Mouse (Mus musculus) adrenal gland, adult 2 months (tissue): ENCODE measurements at regions not wholly inside any gene's neighbourhood (a gene's known extent, or its start where the extent isn't known, plus 50 kb on each side); places are given as distances from the start of the nearest gene placed in this dataset.

Experiments
- DNase-seq: peaks from one replicate; pipeline ENCODE4 v3.0.0; 2021

DNA sequence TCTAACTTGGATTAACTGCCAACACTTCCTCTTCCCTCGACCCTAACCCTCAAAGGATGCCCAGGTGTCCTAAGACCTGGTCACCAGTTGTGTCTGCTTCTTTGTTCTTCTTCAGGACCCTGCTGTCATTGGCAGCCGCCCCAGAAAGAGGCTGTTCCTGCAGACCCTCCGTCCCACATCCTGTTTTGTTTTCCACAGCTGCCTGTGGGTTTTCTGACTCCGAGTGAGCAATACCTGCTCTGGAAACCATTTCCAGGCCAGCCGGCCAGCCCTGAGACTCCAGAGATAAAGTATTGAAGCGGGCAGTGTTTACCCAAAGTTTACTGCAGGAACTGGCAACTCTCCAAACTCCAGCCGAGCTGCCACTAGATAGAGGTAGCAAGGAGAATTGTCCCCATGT lies 337.2 kb upstream of the Noct start:
- no peak for DNase-seq

- no peak for DNase-seq
These were observed 335.6 kb upstream of the Noct start for GRCm38 (mm10) chr3:50888571-50889210.

DNA sequence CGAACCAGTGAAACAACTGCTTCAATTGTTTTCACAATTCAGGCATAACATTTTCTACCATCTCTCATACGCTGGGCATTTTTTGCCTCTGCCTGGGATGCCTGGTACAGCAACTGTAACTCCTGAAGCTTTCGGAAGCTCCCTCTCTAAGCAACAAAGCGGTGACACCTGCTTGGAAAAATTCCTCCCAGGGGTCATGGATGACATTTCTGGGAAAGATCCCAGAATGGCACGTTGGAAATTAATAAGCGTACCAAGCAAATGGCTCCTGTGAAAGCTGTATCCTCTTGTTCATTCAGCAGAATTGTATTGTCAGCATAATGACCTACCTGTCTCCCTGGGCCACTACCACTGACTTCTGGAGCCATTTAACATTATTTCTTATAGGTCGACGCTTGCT lies 333.7 kb upstream of the Noct start:
- DNase-seq, result no peak

GRCm38 (mm10) chr3:50898179-50898578 lies 326.1 kb upstream of the Noct start:
- DNase-seq, result no peak

GRCm38 (mm10) chr3:50899830-50900350 lies 324.4 kb upstream of the Noct start:
- DNase-seq, result no peak

- DNase-seq, result no peak
These were observed 323.7 kb upstream of the Noct start for GRCm38 (mm10) chr3:50900566-50900965.

- DNase-seq, result no peak
These were observed 322.9 kb upstream of the Noct start for GRCm38 (mm10) chr3:50901321-50901720.

DNA sequence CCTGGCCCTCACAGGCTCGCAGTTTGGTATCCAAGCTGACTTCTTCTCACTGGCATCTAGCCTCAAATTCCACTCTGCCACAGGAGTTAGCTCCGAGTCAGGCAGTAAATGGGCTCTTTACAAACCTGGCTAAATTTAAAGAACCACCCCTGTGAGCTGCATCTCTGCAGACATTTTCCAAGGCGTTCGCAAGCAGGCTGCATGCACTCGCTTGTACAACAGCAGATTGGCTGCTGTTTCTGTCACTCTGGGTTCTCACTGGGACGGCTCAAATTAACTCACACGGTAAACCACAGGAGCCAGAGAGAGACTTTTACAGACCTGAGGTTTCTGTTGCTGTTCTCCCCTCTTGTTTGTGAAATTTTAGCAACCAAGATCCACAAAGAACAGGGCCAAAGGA lies 321.3 kb upstream of the Noct start:
- no peak for DNase-seq

DNA sequence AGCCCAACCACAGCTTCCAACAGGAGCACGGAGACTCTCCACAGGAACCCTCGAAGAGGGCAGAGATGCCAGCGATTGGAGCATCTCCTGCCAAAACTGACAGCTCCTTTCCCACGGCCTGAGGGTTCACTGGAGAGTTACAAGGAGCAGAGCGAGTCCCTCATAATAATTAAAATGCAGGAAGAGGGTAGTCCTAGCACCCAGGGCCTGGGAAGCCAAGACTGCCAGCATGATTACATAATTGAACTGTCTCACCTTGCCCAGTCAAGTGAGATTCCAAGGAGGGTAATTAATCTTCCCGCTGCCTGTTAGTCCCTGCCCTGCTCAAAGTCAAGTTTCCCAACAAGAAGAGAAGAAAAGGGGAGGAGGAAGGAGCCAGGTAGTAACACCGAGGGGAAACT lies 319.5 kb upstream of the Noct start:
- DNase-seq, result no peak

GRCm38 (mm10) chr3:50905274-50905992 lies 318.8 kb upstream of the Noct start:
- no peak for DNase-seq

DNA sequence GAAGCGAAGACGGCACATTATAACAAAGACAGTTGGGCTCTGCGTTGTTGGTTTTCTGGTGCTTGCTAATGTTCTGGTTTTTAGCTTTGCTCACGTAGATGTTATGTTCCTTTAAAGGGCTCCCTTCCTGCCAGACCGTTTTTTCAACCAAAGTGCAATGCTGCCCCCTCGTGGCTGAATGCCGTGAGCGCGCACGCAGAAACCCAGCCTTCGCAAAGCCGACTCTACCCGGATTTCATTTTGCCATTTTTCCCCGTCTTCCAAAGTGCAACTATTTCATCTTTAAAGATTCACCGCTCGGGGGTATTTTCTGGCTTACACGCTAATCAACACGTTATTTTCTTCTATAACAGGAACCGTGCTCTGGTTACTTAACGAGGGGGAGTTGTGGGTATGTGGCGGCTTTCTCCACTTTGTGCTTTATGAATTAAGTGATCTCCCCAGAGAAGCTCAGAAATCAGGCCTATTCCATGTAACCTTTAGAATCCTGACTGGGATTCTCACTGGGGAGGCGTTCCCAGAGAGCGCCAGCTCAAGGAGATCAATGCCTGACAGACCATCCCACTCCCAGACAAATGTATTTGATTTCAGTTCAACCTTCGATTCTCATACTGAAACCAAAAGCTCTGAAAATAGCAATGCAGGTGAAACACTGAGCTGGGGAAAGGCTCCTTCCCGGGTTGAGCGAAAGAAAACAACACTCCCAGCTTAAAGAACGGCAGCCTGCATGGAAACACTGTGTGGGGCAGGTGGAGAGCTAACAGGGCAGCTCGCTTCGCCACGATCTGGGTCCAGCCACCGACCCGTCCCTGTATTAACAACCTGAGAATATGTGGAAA lies 318.0 kb upstream of the Noct start:
- peak; percentile 93 for DNase-seq

DNA sequence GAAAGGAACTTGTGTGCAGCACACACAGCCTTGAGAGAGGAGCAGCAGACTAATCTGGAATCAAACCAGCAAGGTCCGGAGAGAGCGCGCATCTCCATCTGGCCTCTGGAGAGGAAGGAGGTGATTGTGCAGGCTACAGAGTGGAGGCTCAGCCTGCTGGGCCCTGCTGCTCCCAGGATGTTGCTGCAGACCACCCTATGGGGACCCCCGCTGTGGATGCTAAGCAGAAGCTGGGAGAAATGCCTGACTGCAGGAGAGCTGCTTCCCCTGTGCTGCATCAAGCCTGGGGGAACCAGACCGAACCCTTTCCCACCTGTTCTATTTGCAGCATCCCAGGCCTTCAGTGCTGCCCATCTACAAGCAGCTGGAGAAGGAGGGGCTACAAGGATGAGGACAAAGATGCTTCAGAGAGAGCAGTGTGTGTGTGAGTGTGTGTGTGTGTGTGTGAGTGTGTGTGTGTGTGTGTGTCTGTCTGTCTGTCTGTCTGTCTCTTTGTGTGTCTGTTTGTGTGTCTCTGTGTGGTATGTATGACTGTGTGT lies 311.2 kb upstream of the Noct start:
- no peak for DNase-seq

GRCm38 (mm10) chr3:50914866-50915365 lies 309.3 kb upstream of the Noct start:
- DNase-seq, result no peak

GRCm38 (mm10) chr3:50916305-50916854 lies 307.9 kb upstream of the Noct start:
- DNase-seq, result peak; percentile 14

- no peak for DNase-seq
These were observed 301.9 kb upstream of the Noct start for GRCm38 (mm10) chr3:50922347-50922746.

DNA sequence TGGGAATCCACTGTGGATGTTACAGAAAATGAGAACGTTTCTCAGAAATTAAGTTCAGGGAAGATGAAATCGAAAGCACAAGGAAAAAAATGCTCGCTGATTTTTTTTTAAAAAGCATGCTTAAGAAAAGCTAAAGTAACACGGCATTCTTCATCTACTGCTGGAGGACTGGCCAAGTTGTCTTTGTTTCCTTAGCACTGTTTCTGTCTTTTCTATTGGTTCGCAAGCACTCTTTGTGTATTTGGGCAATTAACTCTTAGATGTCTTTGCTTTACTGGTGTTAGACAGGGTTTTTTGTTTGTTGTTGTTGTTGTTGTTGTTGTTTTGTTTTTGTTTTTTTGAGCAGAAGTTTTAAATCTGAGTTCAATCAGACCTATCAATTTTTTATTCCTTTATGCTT lies 301.4 kb upstream of the Noct start:
- DNase-seq, result no peak

DNA sequence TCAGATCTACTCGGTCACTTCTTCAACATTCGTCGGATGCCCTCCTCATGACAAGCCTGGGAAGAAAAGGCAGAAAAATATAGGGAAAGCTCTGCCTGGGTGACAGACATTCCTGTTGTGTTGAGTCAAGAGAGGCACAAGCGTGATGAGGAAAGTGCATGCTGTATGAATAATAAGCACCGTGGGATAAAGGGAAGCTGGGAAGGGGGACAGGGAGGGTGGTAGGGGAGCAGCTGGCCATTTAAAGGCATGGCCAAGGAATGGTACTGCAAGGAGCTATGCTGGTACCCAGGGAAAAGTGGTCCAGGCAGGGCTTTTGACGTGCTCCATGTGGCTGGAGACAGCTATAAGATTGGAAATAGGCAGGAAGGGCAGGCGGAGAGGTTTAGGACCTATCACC lies 300.9 kb upstream of the Noct start:
- DNase-seq, result no peak

- no peak for DNase-seq
These were observed 296.9 kb upstream of the Noct start for GRCm38 (mm10) chr3:50927318-50927717.

DNA sequence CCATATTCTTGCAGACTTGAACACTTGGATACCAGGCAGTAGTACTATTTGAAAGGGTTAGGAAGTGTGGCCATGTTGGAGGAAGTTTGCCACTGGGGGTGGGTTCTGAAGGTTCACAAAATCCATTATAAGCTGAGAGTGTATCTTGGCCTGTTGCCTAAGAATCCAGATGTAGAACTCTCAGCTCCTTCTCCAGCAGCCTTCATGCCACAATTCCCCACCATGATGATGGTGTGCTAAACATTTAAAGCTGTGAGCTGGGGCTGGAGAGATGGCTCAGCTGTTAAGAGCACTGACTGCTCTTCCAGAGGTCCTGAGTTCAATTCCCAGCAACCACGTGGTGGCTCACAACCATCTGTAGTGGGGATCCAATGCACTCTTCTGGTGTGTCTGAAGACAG lies 295.2 kb upstream of the Noct start:
- no peak for DNase-seq

GRCm38 (mm10) chr3:50932397-50933089 lies 291.7 kb upstream of the Noct start:
- DNase-seq, result peak; percentile 6

DNA sequence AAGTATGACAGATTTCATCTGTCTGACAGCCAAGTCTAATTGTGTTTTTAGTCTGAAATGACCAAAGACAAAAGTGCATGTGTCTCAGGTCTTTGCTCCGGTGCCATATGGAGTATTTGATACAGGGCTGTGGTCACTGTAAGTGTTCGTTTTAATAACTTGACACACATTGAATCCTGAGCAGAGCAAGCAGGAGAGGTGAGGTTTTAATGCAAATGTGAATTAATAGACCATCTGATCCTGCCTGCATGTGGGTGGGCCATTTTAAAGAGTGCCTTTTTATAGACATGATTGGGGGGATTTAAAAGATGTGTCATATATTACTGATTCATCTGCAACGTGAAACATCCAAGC lies 291.2 kb upstream of the Noct start:
- no peak for DNase-seq

- DNase-seq, result no peak
These were observed 284.6 kb upstream of the Noct start for GRCm38 (mm10) chr3:50939602-50940001.
